Mouse (Mus musculus) heart, embryonic 12.5 days (tissue): ENCODE results near the gene Ebf1. TPM values are rescaled to one million over a fixed set of nuclear protein-coding genes. Genes with fewer than 3 reads are reported as not detected.
A peak's percentile ranks its signal among the peaks of the same experiment; 100 is the strongest.

Experiments used
- ATAC-seq: fragments of 200-750 bp; cut with Nextera tagmentation; 2 replicates; pipeline ENCODE4 v1.8.0; 2017; ENCODE audit warnings: moderate TSS enrichment, moderate library complexity; ENCODE audit not compliant: insufficient number of reproducible peaks, low FRiP score
- H3K27ac ChIP-seq: fragments of 300-500 bp; sonication (generic); 2 replicates; pipeline ENCODE4 v1.5.1; 2016; ENCODE audit warnings: mild to moderate bottlenecking, moderate library complexity; ENCODE audit not compliant: poor library complexity, severe bottlenecking
- H3K27me3 ChIP-seq: fragments of 300-500 bp; sonication (generic); replicated peaks from 2 replicates; pipeline ENCODE4 v1.6.1; 2016; ENCODE audit warnings: mild to moderate bottlenecking, moderate library complexity
- H3K36me3 ChIP-seq: fragments of 300-500 bp; sonication (generic); 2 replicates; pipeline ENCODE4 v1.6.1; 2016; ENCODE audit warnings: mild to moderate bottlenecking, moderate library complexity
- H3K4me1 ChIP-seq: fragments of 300-500 bp; sonication (generic); replicated peaks from 2 replicates; pipeline ENCODE4 v1.6.1; 2016; ENCODE audit warnings: mild to moderate bottlenecking
- H3K4me2 ChIP-seq: fragments of 300-500 bp; sonication (generic); 2 replicates; pipeline ENCODE4 v1.6.1; 2016; ENCODE audit warnings: mild to moderate bottlenecking, moderate library complexity
- H3K4me3 ChIP-seq: fragments of 300-500 bp; sonication (generic); 2 replicates; pipeline ENCODE4 v1.5.1; 2016; ENCODE audit warnings: mild to moderate bottlenecking
- H3K9ac ChIP-seq: fragments of 300-500 bp; sonication (generic); 2 replicates; pipeline ENCODE4 v1.6.1; 2016; ENCODE audit warnings: mild to moderate bottlenecking, moderate library complexity
- H3K9me3 ChIP-seq: fragments of 300-500 bp; sonication (generic); replicated peaks from 2 replicates; pipeline ENCODE4 v1.6.1; 2016; ENCODE audit warnings: mild to moderate bottlenecking, moderate library complexity
- WGBS: fragments of 180-500 bp; shearing (Covaris S2); methylation state at CpG from one replicate; pipeline ENCODE4 v1.1.7; 2016; 5-methylcytosine and 5-hydroxymethylcytosine counted together
- polyA plus RNA-seq: library from polyadenylated mRNA; unstranded; fragments of >200 nt; fragmentation: Nextera tagmentation; extraction: Ambion mirVana; gene quantifications from 2 replicates; pipeline ENCODE4 v1.2.1, GENCODE M21; 2016

Gene Ebf1
- polyA plus RNA-seq, 1 experiment from 2014 or later, result 13.9 TPM

DNA sequence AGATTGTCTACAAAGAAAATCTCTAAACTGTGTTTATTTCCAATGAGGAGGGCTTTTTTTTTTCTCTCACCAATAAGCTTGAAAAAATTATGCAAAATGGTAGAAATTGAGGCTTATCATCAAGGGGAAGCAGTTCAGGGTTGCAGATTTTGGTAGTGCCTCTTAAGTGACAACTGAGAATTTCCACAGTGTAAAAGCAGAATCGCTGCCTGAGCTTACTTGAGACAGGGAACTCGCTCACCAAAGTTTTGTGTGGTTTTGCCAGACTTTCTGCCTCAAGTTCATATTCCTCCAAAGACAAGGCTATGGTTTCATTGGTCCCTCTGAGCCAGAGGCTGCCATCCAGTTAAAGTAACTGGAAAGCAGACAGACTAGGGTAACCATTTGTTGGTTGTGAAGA lies 128.8 kb downstream of the Ebf1 start:
- no peak overlapping the region for H3K4me2 ChIP-seq
- no peak for ATAC-seq
- no peaks in the 10 kb centered on the region for H3K36me3 ChIP-seq
- 73% methylated on average over 2 of the region's 2 CpGs for WGBS
- no peak overlapping the region for H3K9ac ChIP-seq
- H3K4me1 ChIP-seq, result peaks cover 21% of the 10 kb centered on the region
- no peaks in the 10 kb centered on the region for H3K27me3 ChIP-seq
- no peak overlapping the region for H3K4me3 ChIP-seq
- H3K27ac ChIP-seq, result peak overlapping the region; percentile 37; the same call in 1 of the 2 replicates
- H3K9me3 ChIP-seq, result no peaks in the 10 kb centered on the region

DNA sequence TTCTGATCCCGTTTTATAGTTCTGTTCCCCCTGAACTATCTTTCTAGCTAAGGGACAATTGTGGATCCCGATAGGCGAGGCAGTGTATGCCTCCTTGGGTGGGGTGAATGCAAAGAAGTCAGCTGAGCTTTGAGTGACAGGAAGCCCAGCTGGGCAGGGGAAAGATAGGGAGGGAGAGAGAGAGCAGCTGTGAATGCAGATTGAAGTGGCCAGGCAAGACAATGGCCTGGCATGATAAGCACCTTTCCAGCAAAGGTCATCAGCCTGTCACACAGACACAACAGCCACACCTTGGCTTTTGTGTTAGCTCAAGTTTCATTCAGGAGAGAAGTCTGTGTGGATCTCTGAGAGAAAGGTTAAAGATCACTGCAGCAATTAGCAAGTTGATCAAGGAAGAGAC lies 129.6 kb downstream of the Ebf1 start:
- peak; percentile 93 for ATAC-seq
- no peak overlapping the region for H3K4me3 ChIP-seq
- peaks cover 16% of the 10 kb centered on the region for H3K4me1 ChIP-seq
- no peaks in the 10 kb centered on the region for H3K9me3 ChIP-seq
- H3K27ac ChIP-seq, result peak overlapping the region; percentile 55; the same call in 1 of the 2 replicates
- 0 out of 2 replicates have a peak overlapping the region, but pooled peaks have one; percentile 10 for H3K4me2 ChIP-seq
- no peaks in the 10 kb centered on the region for H3K27me3 ChIP-seq
- H3K9ac ChIP-seq, result no peak overlapping the region
- no peaks in the 10 kb centered on the region for H3K36me3 ChIP-seq
- WGBS, result 12% methylated on average over 3 of the region's 3 CpGs

DNA sequence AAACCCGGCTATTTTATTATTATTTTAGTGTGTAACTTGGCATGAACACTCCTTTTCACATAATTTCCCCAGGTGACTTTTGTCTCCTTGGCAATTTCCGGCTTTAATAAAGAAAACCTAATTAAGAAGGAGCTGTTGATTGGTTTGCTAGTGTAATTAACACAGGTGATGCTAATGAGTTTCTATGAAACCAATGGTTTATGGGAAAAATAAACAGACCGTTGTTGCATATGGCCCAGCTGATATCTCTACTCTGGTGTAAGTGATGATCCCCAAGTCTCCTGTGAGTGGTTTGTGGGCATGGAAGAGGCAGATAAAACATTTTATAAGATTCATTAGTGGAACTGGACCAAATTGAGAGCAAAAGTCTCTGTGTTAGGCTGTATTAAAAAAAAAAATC lies 132.2 kb downstream of the Ebf1 start:
- ATAC-seq, result no peak
- 90% methylated on average over 3 of the region's 3 CpGs for WGBS
- no peak overlapping the region for H3K4me2 ChIP-seq

DNA sequence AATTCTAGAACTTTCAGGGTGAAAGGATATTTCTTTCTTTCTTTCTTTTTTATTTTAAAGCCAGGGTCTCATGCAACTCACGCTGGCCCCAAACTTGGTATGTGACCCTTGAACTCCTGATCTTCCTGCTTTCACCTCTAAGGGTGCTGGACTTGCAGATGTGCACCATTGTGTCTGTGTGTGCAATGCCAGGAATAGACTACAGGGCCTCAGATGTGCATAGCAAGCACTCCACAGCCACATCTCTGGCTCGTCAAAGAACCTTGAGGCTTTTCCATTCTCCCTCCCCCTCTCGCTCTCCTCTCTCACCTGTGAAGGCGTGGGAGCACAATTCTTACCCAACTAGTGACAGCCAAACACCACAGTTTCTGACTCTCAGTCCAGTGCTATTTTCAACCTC lies 137.2 kb downstream of the Ebf1 start:
- Histone ChIP-seq H3K4me3 (no peak overlapping the region), H3K9ac (no peak overlapping the region), H3K4me2 (no peak overlapping the region), H3K36me3 (no peaks in the 10 kb centered on the region), H3K27ac (no peak overlapping the region), H3K4me1 (no peaks in the 10 kb centered on the region), H3K9me3 (no peaks in the 10 kb centered on the region), H3K27me3 (no peaks in the 10 kb centered on the region)
- WGBS, result 65% methylated on average over 4 of the region's 4 CpGs
- no peak for ATAC-seq

More for the DNA sequence above, 132.2 kb downstream of the Ebf1 start:
- Histone ChIP-seq H3K4me1 (peaks cover 16% of the 10 kb centered on the region), H3K27me3 (no peaks in the 10 kb centered on the region), H3K9me3 (no peaks in the 10 kb centered on the region), H3K9ac (no peak overlapping the region), H3K27ac (no peak overlapping the region), H3K36me3 (no peaks in the 10 kb centered on the region), H3K4me3 (no peak overlapping the region)

DNA sequence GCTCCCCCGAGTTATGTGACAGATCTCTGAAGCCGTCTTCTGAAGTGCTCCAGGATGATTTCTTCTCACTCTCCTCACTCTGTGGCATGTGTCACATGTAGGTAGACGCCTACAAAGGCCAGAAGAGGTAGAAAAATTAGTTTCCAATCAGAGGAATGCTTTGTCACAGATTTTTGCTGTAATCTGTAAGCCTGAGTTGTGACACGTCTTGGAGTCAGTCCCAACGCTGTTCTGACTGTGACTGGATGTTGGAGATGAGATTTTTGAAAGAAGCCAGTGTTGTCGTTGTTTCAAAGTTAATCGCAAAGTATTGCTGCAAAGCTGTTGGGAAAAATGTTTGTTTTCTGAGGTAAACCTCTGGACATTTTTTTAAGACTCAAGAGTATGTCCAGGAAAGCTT lies 139.2 kb downstream of the Ebf1 start:
- no peak for ATAC-seq
- H3K9ac ChIP-seq, result no peak overlapping the region
- H3K9me3 ChIP-seq, result no peaks in the 10 kb centered on the region
- H3K36me3 ChIP-seq, result no peaks in the 10 kb centered on the region
- WGBS, result 68% methylated on average over 7 of the region's 7 CpGs
- peaks cover 9% of the 10 kb centered on the region for H3K4me1 ChIP-seq
- no peaks in the 10 kb centered on the region for H3K27me3 ChIP-seq
- H3K27ac ChIP-seq, result no peak overlapping the region
- no peak overlapping the region for H3K4me3 ChIP-seq
- H3K4me2 ChIP-seq, result no peak overlapping the region

DNA sequence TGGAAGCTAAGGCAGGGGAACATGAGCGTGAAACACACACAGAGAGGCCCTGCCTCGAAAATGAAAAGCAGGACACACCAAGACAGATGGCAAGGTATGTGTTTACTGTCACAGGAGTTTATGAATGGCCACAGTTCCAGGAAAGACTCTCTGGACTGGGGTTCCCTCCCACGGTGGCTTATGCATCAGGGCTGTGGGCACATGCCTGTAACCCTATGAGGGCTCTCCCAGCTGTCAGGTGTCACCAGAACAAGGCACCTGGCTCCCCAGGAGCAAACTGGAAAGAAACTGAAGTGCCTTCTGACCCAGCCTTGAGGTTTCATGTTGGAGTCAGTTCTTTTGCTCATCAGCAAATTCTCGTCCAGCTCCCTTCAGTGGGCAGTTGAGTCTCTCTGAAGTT lies 141.7 kb downstream of the Ebf1 start:
- no peak for ATAC-seq
- no peak overlapping the region for H3K4me3 ChIP-seq
- WGBS, result 77% methylated on average over 4 of the region's 4 CpGs
- H3K27me3 ChIP-seq, result no peaks in the 10 kb centered on the region
- no peaks in the 10 kb centered on the region for H3K9me3 ChIP-seq
- peaks cover 16% of the 10 kb centered on the region for H3K4me1 ChIP-seq
- H3K36me3 ChIP-seq, result no peaks in the 10 kb centered on the region
- no peak overlapping the region for H3K27ac ChIP-seq
- no peak overlapping the region for H3K4me2 ChIP-seq
- H3K9ac ChIP-seq, result no peak overlapping the region

DNA sequence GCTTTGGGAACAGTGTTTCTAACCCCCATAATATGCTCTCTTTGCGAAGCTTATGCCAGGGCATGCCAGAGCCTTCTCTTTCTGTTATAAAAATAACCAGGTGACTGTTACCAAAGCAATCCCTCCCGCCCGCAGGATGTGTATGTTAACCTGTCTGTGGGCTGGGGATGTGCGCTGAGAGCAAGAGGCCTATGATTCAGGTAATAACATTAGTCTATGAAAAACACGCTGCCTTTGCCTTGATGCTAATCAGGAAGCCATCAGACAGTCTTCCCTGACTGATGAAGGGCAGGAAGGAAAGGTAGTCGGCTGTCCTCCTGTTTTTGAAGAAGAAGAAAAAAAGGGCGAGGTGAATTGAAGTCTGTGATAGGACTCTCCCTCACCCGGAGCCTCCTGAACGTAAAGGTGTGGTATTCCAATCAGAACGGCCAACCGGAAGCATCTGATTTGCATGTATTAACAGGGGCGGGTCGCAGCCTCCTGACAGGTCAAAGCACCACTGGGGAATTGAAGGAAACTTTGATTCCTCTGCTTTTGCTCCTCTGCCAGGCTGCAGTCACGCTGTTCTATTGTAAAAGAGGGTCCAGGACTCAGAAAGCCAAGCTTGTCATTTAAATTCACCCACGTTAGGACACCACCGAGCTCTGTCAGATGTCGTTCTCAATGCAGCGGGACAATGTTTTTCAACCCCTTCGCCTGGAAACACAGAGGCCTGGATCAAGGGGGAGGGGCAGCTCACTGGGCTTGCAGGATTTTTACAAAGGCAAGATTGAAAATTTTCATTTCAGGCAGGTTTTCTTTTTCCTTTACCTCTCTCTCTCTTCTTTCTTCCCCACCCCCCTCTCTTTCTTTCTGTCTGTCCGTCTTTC lies 144.2 kb downstream of the Ebf1 start:
- H3K4me3 ChIP-seq, result peak overlapping the region; percentile 33
- H3K36me3 ChIP-seq, result no peaks in the 10 kb centered on the region
- peaks cover 27% of the 10 kb centered on the region for H3K4me1 ChIP-seq
- H3K9me3 ChIP-seq, result no peaks in the 10 kb centered on the region
- ATAC-seq, result no peak
- H3K4me2 ChIP-seq, result peak overlapping the region; percentile 64
- peak overlapping the region; percentile 50 for H3K9ac ChIP-seq
- H3K27me3 ChIP-seq, result no peaks in the 10 kb centered on the region
- 12% methylated on average over 20 of the region's 20 CpGs for WGBS
- H3K27ac ChIP-seq, result no peak overlapping the region

DNA sequence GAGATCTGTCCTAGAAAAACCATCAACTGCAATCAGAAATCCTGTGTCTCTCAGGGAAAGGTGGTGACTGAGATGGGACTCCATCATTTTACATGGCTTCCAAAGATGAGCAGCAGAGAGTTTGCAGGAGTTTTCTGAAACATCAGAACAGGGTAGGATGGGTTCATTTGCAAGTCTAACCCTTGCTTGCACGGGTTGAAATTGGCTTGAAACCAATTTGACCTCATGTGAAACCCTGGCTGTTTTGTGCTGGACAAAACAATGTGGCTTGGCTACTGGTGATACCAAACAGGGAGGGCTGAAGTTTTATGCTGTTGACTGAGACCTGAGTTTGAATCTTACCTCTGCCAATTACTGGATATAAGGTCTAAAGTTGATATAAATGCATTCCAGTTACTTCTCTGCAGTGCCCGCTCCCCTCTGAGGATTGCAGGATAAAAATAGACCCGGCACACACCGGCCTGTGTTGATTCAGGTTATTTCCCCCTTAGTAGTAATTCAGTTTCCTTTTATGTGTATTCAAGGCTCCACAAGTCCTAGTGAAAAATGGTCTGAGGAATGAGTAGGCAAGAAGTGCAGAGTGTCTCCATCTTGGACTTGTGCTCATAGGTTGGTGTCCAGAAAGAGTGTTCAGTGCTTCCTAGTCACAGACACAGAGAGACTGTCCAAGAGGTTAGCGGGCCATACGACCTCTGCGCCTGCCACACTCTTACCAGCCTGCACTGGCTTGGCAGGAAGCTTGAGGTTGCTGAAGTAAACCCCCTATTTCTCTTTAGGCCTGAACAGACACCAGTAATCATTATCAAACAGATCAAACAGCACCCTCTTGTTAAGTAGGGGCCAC lies 147.1 kb downstream of the Ebf1 start:
- peak overlapping the region; percentile 43; the same call in 1 of the 2 replicates for H3K27ac ChIP-seq
- no peak overlapping the region for H3K4me3 ChIP-seq
- H3K9ac ChIP-seq, result no peak overlapping the region
- H3K27me3 ChIP-seq, result no peaks in the 10 kb centered on the region
- H3K36me3 ChIP-seq, result no peaks in the 10 kb centered on the region
- 59% methylated on average over 7 of the region's 7 CpGs for WGBS
- no peaks in the 10 kb centered on the region for H3K9me3 ChIP-seq
- ATAC-seq, result no peak
- no peak overlapping the region for H3K4me2 ChIP-seq
- peaks cover 27% of the 10 kb centered on the region for H3K4me1 ChIP-seq

DNA sequence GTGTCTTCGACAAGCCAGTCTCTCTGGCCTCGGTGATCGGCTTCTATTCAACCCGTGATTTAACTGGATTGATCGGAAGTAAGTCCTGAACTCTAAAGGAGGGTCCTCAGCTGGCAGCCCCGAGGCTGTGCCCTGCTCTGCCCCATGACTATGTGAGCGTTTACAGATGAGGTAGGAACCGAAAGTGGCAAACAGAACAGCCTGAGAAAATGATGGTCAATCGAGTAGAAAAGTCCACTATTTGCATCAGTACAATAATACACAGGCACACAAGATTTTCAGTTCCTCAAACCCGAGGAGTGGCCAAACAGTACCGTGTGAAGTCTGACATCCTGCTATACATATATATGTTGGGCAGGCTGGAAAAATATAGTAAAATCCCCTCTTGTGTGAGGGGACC lies 147.9 kb downstream of the Ebf1 start:
- no peaks in the 10 kb centered on the region for H3K27me3 ChIP-seq
- no peak for ATAC-seq
- no peak overlapping the region for H3K4me2 ChIP-seq
- H3K4me1 ChIP-seq, result peaks cover 24% of the 10 kb centered on the region
- H3K9ac ChIP-seq, result no peak overlapping the region
- WGBS, result 84% methylated on average over 11 of the region's 11 CpGs
- H3K4me3 ChIP-seq, result no peak overlapping the region
- no peak overlapping the region for H3K27ac ChIP-seq
- no peaks in the 10 kb centered on the region for H3K36me3 ChIP-seq
- no peaks in the 10 kb centered on the region for H3K9me3 ChIP-seq

DNA sequence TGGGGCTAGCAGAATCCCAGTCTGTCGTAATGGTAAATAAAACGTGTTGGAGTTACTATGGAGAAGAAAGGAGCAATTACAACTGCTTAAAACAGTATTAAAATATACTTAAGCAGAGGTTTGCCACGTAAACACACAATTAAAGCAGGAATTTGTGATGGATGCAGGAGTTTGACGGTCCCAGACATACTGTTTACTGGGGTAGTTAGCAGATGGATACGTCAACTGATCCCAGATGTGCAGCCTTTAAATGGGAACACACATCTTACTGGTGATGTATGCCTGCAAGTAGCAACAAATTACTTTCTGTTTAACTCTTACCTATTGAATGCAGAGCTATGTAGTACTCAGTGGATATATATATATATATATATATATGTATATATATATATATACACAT lies 149.1 kb downstream of the Ebf1 start:
- H3K9me3 ChIP-seq, result no peaks in the 10 kb centered on the region
- H3K4me3 ChIP-seq, result no peak overlapping the region
- WGBS, result 75% methylated on average over 5 of the region's 5 CpGs
- H3K27me3 ChIP-seq, result no peaks in the 10 kb centered on the region
- no peak overlapping the region for H3K4me2 ChIP-seq
- no peaks in the 10 kb centered on the region for H3K36me3 ChIP-seq
- H3K27ac ChIP-seq, result no peak overlapping the region
- ATAC-seq, result no peak
- peaks cover 29% of the 10 kb centered on the region for H3K4me1 ChIP-seq
- no peak overlapping the region for H3K9ac ChIP-seq

DNA sequence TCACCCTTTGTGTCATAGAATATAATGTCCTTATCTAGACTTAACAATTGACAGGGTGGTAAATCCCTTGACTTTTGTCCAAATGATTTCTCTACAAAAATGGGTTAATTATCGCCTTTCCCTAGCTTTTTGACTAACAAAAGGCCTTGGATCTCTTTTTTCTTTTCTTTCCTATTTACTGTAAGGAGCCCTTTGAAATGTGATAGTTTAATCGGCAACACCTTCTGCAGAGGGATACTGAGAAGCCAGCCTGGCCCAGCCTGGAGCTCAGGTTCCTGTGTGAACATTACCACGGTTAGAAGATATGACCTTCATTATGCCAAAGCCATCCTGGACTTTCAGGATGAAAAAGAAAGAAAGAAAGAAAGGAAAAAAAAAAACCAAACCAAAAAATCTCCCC lies 150.2 kb downstream of the Ebf1 start:
- H3K9me3 ChIP-seq, result no peaks in the 10 kb centered on the region
- no peak for ATAC-seq
- WGBS, result 34% methylated on average over 3 of the region's 3 CpGs

More for the DNA sequence above, 150.2 kb downstream of the Ebf1 start:
- no peak overlapping the region for H3K27ac ChIP-seq
- H3K9ac ChIP-seq, result no peak overlapping the region
- H3K4me1 ChIP-seq, result peaks cover 22% of the 10 kb centered on the region
- H3K36me3 ChIP-seq, result no peaks in the 10 kb centered on the region
- no peak overlapping the region for H3K4me3 ChIP-seq
- H3K4me2 ChIP-seq, result no peak overlapping the region
- H3K27me3 ChIP-seq, result no peaks in the 10 kb centered on the region
